Mouse (Mus musculus) telencephalon, adult 2 months (tissue): ENCODE measurements at regions not wholly inside any gene's neighbourhood (a gene's known extent, or its start where the extent isn't known, plus 50 kb on each side); places are given as distances from the start of the nearest gene placed in this dataset.

Experiments
- DNase-seq: peaks from one replicate; pipeline ENCODE4 v3.0.0-alpha.2; 2011; ENCODE audit warnings: low read depth, low spot score

DNA sequence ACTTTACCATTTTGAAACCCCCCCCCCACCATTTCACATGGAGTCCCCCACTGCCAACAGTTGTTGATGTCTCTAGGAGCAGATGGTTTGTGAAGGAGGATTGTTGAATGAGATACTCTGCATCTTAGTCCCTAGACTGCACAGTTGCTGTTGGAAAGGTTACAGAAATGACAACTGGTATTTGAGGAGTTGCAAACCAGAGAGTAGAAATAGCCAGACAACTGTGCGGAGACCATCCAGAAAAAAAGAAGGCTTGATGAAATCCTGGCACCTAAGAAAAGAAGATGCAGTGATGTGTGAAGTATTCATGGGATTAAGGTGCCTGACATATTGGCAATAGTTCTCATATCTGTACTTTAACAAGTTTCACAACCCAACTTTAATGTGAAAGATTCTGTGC, 1069.2 kb upstream of the Slc39a10 start:
- peak; percentile 23 for DNase-seq

GRCm38 (mm10) chr1:47940688-47941087, 1048.0 kb upstream of the Slc39a10 start:
- no peak for DNase-seq

DNA sequence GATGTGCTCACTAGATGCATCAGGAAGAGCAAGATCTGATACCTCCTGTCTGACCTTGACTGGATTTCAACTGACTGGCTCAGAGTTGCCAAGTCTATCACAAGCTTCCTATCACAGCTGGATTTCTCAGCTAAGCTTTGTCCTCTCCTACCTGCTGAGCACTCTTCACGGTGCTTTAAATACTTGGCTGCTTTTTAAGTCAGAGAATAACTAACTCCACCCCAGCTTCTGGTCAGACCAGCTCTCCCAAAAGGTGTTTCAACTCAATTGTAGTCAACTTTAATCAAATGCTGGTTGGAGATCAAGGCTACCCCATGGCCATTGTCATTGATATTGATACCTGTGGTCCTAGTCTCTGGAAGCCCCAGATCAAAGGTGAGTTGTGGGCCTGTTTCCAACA, 1021.5 kb upstream of the Slc39a10 start:
- DNase-seq = no peak
